Mouse (Mus musculus): ENCODE measurements around the gene Tctex1d2.

DNA sequence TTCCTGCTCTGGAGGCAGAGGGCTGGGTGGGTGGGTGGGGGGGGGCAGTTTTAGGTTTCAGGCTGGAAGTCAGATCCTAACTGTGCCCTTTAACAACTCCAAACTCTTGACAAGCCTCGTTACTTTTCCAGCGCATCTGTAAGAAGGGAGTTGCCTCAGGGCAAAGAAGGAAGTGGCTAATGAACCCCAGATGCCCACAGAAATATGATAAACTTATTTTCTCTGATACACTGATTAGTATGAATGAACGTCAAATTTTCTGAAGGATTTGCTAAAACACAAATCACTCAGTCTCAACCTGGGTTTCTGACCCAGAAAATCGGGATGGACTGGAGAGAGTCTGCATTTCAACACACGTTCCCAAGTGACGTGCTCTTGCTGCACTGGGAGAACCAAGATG, 12.8 kb upstream of the Tctex1d2 start:
- TF ChIP-seq CTCF (conservative IDR thresholded peaks at IDR 0.05; ENCODE audit: insufficient read depth, insufficient read length, low read depth, low read length) (no peak), POLR2A (IDR thresholded peaks at IDR 0.05; ENCODE audit: low read depth, low read length) (no peak)

Data from kidney, adult 2 months (tissue).